Mouse (Mus musculus): ENCODE measurements around the gene Tenm4. TPM values are rescaled to one million over a fixed set of nuclear protein-coding genes. Genes with fewer than 3 reads are reported as not detected.
A peak's percentile ranks its signal among the peaks of the same experiment; 100 is the strongest.

Tenm4 gene
- total and polyA plus RNA-seq, 2 experiments, result 0.09 to 0.11 TPM

- 52% methylated on average over 6 of the region's 6 CpGs for WGBS
- Histone ChIP-seq H3K4me1 (ENCODE audit: control insufficient read depth, insufficient read depth, low read length) (no peaks in the 10 kb centered on the region), H3K9ac (ENCODE audit: low read depth, low read length) (no peak overlapping the region), H3K27me3 (ENCODE audit: control insufficient read depth, insufficient read depth, low read length) (no peaks in the 10 kb centered on the region), H3K36me3 (ENCODE audit: control insufficient read depth, insufficient read depth, low read length) (no peaks in the 10 kb centered on the region), H3K27ac (replicated peaks; ENCODE audit: insufficient read depth, low read depth, low read length) (no peak overlapping the region), H3K79me2 (ENCODE audit: control insufficient read depth, insufficient read depth, low read length) (no peaks in the 10 kb centered on the region), H3K4me3 (ENCODE audit: insufficient read depth, low read depth, low read length) (no peak overlapping the region)
- no peak for DNase-seq (ENCODE audit: extremely low read depth, low read depth, low spot score)
- TF ChIP-seq CTCF (IDR thresholded peaks at IDR 0.05; ENCODE audit: low read depth, low read length) (peak; percentile 77), POLR2A (IDR thresholded peaks at IDR 0.05; ENCODE audit: extremely low read depth, insufficient read depth, low read length) (no peak)
Observed at GRCm38 (mm10) chr7:96554277-96554690, 383.2 kb downstream of the Tenm4 start.

GRCm38 (mm10) chr7:96555294-96555693 lies 384.2 kb downstream of the Tenm4 start:
- Histone ChIP-seq H3K79me2 (ENCODE audit: control insufficient read depth, insufficient read depth, low read length) (no peaks in the 10 kb centered on the region), H3K4me3 (ENCODE audit: insufficient read depth, low read depth, low read length) (no peak overlapping the region), H3K27ac (replicated peaks; ENCODE audit: insufficient read depth, low read depth, low read length) (no peak overlapping the region), H3K9ac (ENCODE audit: low read depth, low read length) (no peak overlapping the region), H3K36me3 (ENCODE audit: control insufficient read depth, insufficient read depth, low read length) (no peaks in the 10 kb centered on the region), H3K27me3 (ENCODE audit: control insufficient read depth, insufficient read depth, low read length) (no peaks in the 10 kb centered on the region), H3K4me1 (ENCODE audit: control insufficient read depth, insufficient read depth, low read length) (no peaks in the 10 kb centered on the region)
- TF ChIP-seq CTCF (IDR thresholded peaks at IDR 0.05; ENCODE audit: low read depth, low read length), result no peak
- no peak for TF ChIP-seq POLR2A (IDR thresholded peaks at IDR 0.05; ENCODE audit: extremely low read depth, insufficient read depth, low read length)
- WGBS, result 69% methylated on average over 5 of the region's 5 CpGs
- DNase-seq (ENCODE audit: extremely low read depth, low read depth, low spot score), result no peak

- TF ChIP-seq CTCF (IDR thresholded peaks at IDR 0.05; ENCODE audit: low read depth, low read length), result no peak
- TF ChIP-seq POLR2A (IDR thresholded peaks at IDR 0.05; ENCODE audit: extremely low read depth, insufficient read depth, low read length), result no peak
- no peak overlapping the region for H3K27ac ChIP-seq (replicated peaks; ENCODE audit: insufficient read depth, low read depth, low read length)
- H3K4me1 ChIP-seq (ENCODE audit: control insufficient read depth, insufficient read depth, low read length), result no peaks in the 10 kb centered on the region
- no peak for DNase-seq (ENCODE audit: extremely low read depth, low read depth, low spot score)
- H3K79me2 ChIP-seq (ENCODE audit: control insufficient read depth, insufficient read depth, low read length), result no peaks in the 10 kb centered on the region
- no peaks in the 10 kb centered on the region for H3K27me3 ChIP-seq (ENCODE audit: control insufficient read depth, insufficient read depth, low read length)
- WGBS, result 37% methylated on average over 5 of the region's 5 CpGs
- H3K36me3 ChIP-seq (ENCODE audit: control insufficient read depth, insufficient read depth, low read length), result no peaks in the 10 kb centered on the region
- no peak overlapping the region for H3K4me3 ChIP-seq (ENCODE audit: insufficient read depth, low read depth, low read length)
- H3K9ac ChIP-seq (ENCODE audit: low read depth, low read length), result no peak overlapping the region
Observed at GRCm38 (mm10) chr7:96556756-96557155, 385.7 kb downstream of the Tenm4 start.

GRCm38 (mm10) chr7:96562890-96563289 lies 391.8 kb downstream of the Tenm4 start:
- Histone ChIP-seq H3K79me2 (ENCODE audit: control insufficient read depth, insufficient read depth, low read length) (no peaks in the 10 kb centered on the region), H3K4me1 (ENCODE audit: control insufficient read depth, insufficient read depth, low read length) (no peaks in the 10 kb centered on the region), H3K27me3 (ENCODE audit: control insufficient read depth, insufficient read depth, low read length) (no peaks in the 10 kb centered on the region), H3K27ac (replicated peaks; ENCODE audit: insufficient read depth, low read depth, low read length) (no peak overlapping the region), H3K4me3 (ENCODE audit: insufficient read depth, low read depth, low read length) (no peak overlapping the region), H3K36me3 (ENCODE audit: control insufficient read depth, insufficient read depth, low read length) (no peaks in the 10 kb centered on the region), H3K9ac (ENCODE audit: low read depth, low read length) (no peak overlapping the region)
- no peak for DNase-seq (ENCODE audit: extremely low read depth, low read depth, low spot score)
- WGBS, result 54% methylated on average over 3 of the region's 3 CpGs
- no peak for TF ChIP-seq CTCF (IDR thresholded peaks at IDR 0.05; ENCODE audit: low read depth, low read length)
- TF ChIP-seq POLR2A (IDR thresholded peaks at IDR 0.05; ENCODE audit: extremely low read depth, insufficient read depth, low read length), result no peak

GRCm38 (mm10) chr7:96563329-96564065 lies 392.5 kb downstream of the Tenm4 start:
- Histone ChIP-seq H3K9ac (ENCODE audit: low read depth, low read length) (no peak overlapping the region), H3K4me3 (ENCODE audit: insufficient read depth, low read depth, low read length) (no peak overlapping the region), H3K27me3 (ENCODE audit: control insufficient read depth, insufficient read depth, low read length) (no peaks in the 10 kb centered on the region), H3K27ac (replicated peaks; ENCODE audit: insufficient read depth, low read depth, low read length) (no peak overlapping the region), H3K4me1 (ENCODE audit: control insufficient read depth, insufficient read depth, low read length) (no peaks in the 10 kb centered on the region), H3K36me3 (ENCODE audit: control insufficient read depth, insufficient read depth, low read length) (no peaks in the 10 kb centered on the region), H3K79me2 (ENCODE audit: control insufficient read depth, insufficient read depth, low read length) (no peaks in the 10 kb centered on the region)
- DNase-seq (ENCODE audit: extremely low read depth, low read depth, low spot score), result no peak
- TF ChIP-seq CTCF (IDR thresholded peaks at IDR 0.05; ENCODE audit: low read depth, low read length) (no peak), POLR2A (IDR thresholded peaks at IDR 0.05; ENCODE audit: extremely low read depth, insufficient read depth, low read length) (no peak)
- 63% methylated on average over 3 of the region's 3 CpGs for WGBS

GRCm38 (mm10) chr7:96565806-96566205 lies 394.8 kb downstream of the Tenm4 start:
- H3K27me3 ChIP-seq (ENCODE audit: control insufficient read depth, insufficient read depth, low read length), result no peaks in the 10 kb centered on the region
- H3K4me1 ChIP-seq (ENCODE audit: control insufficient read depth, insufficient read depth, low read length), result no peaks in the 10 kb centered on the region
- DNase-seq (ENCODE audit: extremely low read depth, low read depth, low spot score), result no peak
- no peak overlapping the region for H3K27ac ChIP-seq (replicated peaks; ENCODE audit: insufficient read depth, low read depth, low read length)
- no peak overlapping the region for H3K4me3 ChIP-seq (ENCODE audit: insufficient read depth, low read depth, low read length)
- no peak overlapping the region for H3K9ac ChIP-seq (ENCODE audit: low read depth, low read length)
- TF ChIP-seq POLR2A (IDR thresholded peaks at IDR 0.05; ENCODE audit: extremely low read depth, insufficient read depth, low read length), result no peak
- TF ChIP-seq CTCF (IDR thresholded peaks at IDR 0.05; ENCODE audit: low read depth, low read length), result no peak
- 14% methylated on average over 4 of the region's 4 CpGs for WGBS
- H3K79me2 ChIP-seq (ENCODE audit: control insufficient read depth, insufficient read depth, low read length), result no peaks in the 10 kb centered on the region
- no peaks in the 10 kb centered on the region for H3K36me3 ChIP-seq (ENCODE audit: control insufficient read depth, insufficient read depth, low read length)

All from liver, adult 2 months (tissue).